Mouse (Mus musculus): ENCODE results near the gene Mmp1b.
"Not testable (repeated sequence)": the region's sequence is repeated elsewhere in the genome, so short reads cannot be mapped to it uniquely, and the experiment has no call there.

Gene Mmp1b

DNA sequence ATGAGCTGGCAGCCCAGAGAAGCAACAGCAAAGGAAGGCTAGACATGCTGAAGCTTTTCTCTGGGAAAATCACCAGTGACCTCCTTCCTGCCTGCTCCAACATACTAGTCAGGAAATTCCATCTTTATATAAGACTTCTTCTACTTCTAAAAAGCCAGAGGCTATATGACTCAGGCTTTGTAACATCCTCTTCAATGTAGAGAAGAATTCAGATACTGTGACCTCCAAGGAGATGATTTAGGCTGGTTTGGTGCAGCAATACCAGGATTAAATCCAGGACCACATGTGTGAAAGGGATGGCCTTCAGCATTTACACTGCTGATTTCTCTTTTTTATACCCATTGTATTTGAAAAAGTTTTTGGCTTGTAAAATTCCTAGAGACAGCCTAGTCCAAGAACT, at the start of gene Mmp1b:
Gene Mmp1b (minus strand): TSS at position 101 of the 400 bp plus-strand sequence.
- no peak for DNase-seq (ENCODE audit: low spot score)

DNA sequence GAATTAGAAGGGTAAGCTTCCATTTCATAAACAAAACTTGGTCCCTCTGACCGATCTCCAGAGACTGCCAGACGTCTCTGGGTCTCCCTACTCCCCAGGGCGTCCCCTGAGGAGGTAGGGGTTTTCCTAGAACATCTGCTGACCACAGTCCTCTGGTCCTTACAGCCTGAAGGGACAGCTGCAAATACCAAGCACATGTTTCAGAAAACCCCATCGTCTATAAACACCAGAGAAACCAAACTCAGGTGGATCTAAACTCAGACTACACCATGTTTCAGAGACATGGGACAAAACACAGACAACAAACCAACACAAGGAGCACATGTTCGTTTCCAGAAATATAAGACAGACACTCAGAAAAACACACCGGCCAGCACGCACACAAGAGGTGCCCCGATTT, 8.7 kb upstream of the Mmp1b start:
- not testable (repeated sequence) for DNase-seq (ENCODE audit: low spot score)

GRCm38 (mm10) chr9:7354535-7354934, 33.3 kb downstream of the Mmp1b start:
- no peak for DNase-seq (ENCODE audit: low spot score)

DNA sequence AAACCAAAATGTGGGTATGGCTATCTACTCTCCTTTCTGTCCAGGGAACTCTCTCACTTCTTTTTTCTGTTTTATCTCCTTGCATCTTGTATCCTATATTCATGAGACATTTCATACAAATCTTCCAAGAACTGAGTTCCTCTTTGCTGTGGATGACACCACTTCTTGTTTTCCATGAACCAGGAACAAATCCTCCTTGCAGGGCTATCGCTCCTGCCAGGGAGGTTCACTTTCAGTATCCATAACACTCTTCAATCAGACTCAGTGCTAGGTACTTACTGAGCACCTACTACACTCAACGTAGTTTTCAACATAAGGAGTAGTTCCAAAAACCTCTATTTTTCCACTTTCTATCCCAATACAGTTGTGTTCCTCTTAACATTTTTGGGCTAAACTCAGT, 42.3 kb downstream of the Mmp1b start:
- no peak for DNase-seq (ENCODE audit: low spot score)

GRCm38 (mm10) chr9:7344107-7344506, 43.7 kb downstream of the Mmp1b start, which contains the start of gene Mmp12:
Gene Mmp12 (plus strand): TSS chr9:7344381.
- DNase-seq (ENCODE audit: low spot score), result no peak

- DNase-seq (ENCODE audit: low spot score), result no peak
Observed at GRCm38 (mm10) chr9:7336740-7337483, 50.9 kb downstream of the Mmp1b start.

- no peak for DNase-seq (ENCODE audit: low spot score)
Observed at GRCm38 (mm10) chr9:7335766-7336680, 51.8 kb downstream of the Mmp1b start.

DNA sequence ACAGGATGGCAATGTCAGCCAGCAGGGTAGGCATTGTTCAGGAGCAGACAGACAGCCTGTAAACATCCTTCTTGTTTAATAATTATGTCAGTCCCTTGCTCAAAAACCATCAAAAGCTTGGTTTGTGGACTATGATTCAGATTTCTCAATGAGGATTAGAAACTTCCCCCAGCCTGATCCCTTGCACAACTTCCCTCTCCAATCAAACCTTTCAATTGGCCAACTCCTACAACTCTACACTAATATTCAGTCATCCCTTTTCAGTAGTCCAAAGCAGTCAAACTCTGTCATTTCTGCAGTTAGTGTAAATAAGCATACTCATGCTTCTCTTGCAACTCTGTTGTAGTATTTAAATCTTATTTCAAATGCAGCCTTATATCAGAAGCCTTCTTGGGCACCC, 56.0 kb downstream of the Mmp1b start:
- DNase-seq (ENCODE audit: low spot score), result no peak

Data from retina, embryonic 14.5 days (tissue).